Mouse (Mus musculus) skeletal muscle tissue, postnatal 0 days (tissue): ENCODE data around the gene Prdm1. TPM values are rescaled to one million over a fixed set of nuclear protein-coding genes. Genes with fewer than 3 reads are reported as not detected.

Experiments used
- polyA plus RNA-seq: library from polyadenylated mRNA; unstranded; fragments of >200 nt; fragmentation: Nextera tagmentation; extraction: Ambion mirVana; gene quantifications from 2 replicates; pipeline ENCODE4 v1.2.1, GENCODE M21; 2015

Gene Prdm1
- 0.46 and 0.91 TPM in 2 replicates for polyA plus RNA-seq

DNA sequence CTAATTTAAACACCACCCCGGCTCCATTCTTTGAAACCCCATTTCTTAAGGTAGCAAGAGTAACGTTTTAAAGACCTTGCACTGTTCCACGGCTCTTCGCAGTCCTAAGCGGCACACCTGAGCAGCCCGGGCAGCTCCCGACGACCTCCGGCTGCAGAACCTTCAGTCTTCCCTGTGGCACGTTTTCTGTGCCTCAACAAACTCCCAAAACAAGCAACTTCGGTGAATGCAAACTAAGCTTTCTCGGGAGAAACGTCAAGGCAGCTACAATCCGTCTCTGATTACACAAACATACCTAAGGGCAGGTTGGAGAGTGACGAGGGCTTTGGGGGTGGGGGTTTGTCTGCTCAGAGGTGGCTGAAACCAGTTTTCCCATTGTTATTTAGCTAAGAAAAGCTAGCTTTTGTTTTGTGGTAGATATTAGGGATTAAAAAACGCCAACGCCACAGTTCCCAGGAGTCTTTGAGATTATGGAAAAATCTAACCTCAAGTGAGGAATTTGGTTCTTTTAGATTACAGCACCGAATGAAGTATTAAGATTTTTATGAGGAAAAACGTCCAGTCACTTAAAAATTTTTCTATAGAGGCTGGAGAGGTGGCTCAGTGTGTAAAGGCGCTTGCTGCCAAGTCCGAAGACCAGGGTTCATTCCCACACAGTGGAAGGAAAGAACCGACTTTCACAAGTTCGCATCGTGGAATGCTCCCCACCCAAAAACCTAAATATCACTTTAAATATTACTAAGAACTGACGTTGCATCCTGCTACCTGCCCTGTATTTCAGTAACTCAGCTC is at the start of gene Prdm1:
Gene Prdm1 (minus strand): TSS at position 211 of the 792 bp plus-strand sequence.

